Mouse (Mus musculus) limb, embryonic 14.5 days (tissue): Measurements from ENCODE around the gene Spata21. TPM values are rescaled to one million over a fixed set of nuclear protein-coding genes. Genes with fewer than 3 reads are reported as not detected.

Source experiments
- ATAC-seq: fragments of 200-750 bp; cut with Nextera tagmentation; 2 replicates; pipeline ENCODE4 v1.8.0; 2017; ENCODE audit warnings: low read depth, moderate number of reproducible peaks, moderate TSS enrichment; ENCODE audit not compliant: low FRiP score
- DNase-seq: peaks from one replicate; pipeline ENCODE4 v3.0.0-alpha.2; 2015; ENCODE audit warnings: low spot score
- H3K27ac ChIP-seq: fragments of 300-500 bp; sonication (generic); replicated peaks from 2 replicates; pipeline ENCODE4 v1.5.1; 2014; ENCODE audit warnings: low read depth, mild to moderate bottlenecking, low read length, moderate library complexity, mixed read lengths
- H3K27me3 ChIP-seq: fragments of 300-500 bp; sonication (generic); 2 replicates; pipeline ENCODE4 v1.6.1; 2014; ENCODE audit warnings: low read length, mixed read lengths; ENCODE audit not compliant: control insufficient read depth, insufficient read depth
- H3K36me3 ChIP-seq: fragments of 300-500 bp; sonication (generic); 2 replicates; pipeline ENCODE4 v1.6.1; 2014; ENCODE audit warnings: mild to moderate bottlenecking, low read length, moderate library complexity, mixed read lengths; ENCODE audit not compliant: control insufficient read depth, insufficient read depth
- H3K4me1 ChIP-seq: fragments of 300-500 bp; sonication (generic); 2 replicates; pipeline ENCODE4 v1.6.1; 2014; ENCODE audit warnings: antibody characterized with exemption, low read length, mixed read lengths; ENCODE audit not compliant: control insufficient read depth, insufficient read depth
- H3K4me2 ChIP-seq: fragments of 300-500 bp; sonication (generic); replicated peaks from 2 replicates; pipeline ENCODE4 v1.6.1; 2014; ENCODE audit warnings: low read depth, mild to moderate bottlenecking, low read length, moderate library complexity; ENCODE audit not compliant: severe bottlenecking
- H3K4me3 ChIP-seq: fragments of 300-500 bp; sonication (generic); replicated peaks from 2 replicates; pipeline ENCODE4 v1.5.1; 2014; ENCODE audit warnings: low read length
- H3K9ac ChIP-seq: fragments of 300-500 bp; sonication (generic); 2 replicates; pipeline ENCODE4 v1.6.1; 2014; ENCODE audit warnings: mild to moderate bottlenecking, low read depth, low read length, moderate library complexity; ENCODE audit not compliant: severe bottlenecking
- H3K9me3 ChIP-seq: fragments of 300-500 bp; sonication (generic); 2 replicates; pipeline ENCODE4 v1.6.1; 2016; ENCODE audit warnings: low read length; ENCODE audit not compliant: control insufficient read depth
- POLR2A ChIP-seq: fragments of 200-500 bp; IDR thresholded peaks from 2 replicates; pipeline ENCODE4 v1.8.0; 2012; ENCODE audit warnings: inconsistent platforms, mild to moderate bottlenecking, moderate library complexity, borderline replicate concordance; ENCODE audit not compliant: insufficient read depth, insufficient read length; ENCODE audit errors: extremely low read depth
- WGBS: fragments of 180-500 bp; shearing (Covaris S2); extraction: QIAGEN DNeasy Blood & Tissue Kit; methylation state at CpG from one replicate; pipeline ENCODE4 v1.1.7; 2014; 5-methylcytosine and 5-hydroxymethylcytosine counted together
- polyA plus RNA-seq, 2 experiments: library from polyadenylated mRNA; depleted of rRNA in 1 of 2; stranded (reverse) in 1 of 2; unstranded in 1 of 2; fragments of >200 nt; fragmentation: Nextera tagmentation in 1 of 2; extraction: Ambion mirVana in 1 of 2; gene quantifications; 2 replicates each; pipeline versions ENCODE4 v1.2.1 to v1.2.3; 2012 to 2014

Gene Spata21
- polyA plus RNA-seq, 2 experiments: 0.04 to 0.43 TPM

DNA sequence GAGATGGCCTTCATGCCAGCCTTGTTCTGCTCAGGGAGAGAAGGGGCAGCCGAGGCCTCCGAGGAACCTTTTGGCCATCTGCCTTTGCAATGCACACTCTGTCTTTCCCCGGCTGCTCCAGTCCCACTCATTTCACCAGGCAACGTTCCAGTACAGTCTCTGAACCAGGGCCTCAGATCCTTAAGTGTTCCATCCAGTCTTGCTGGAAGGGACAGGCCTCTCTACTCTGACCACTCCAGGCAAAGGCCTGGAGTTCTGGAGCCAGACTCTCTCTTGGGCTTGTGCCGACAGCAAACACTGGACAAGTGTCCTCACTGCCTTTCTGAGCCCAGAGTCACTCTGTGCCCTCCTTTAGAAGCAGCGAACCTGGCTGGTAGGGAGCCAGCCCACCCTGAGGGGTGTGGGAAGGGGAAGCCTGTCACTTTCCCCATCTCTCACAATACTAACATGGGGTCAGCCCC, 26.4 kb downstream of the Spata21 start:
- 90% methylated on average over 6 of the region's 6 CpGs for WGBS
- Histone ChIP-seq H3K4me2 (no peak overlapping the region), H3K9me3 (0 out of 2 replicates have a peak, but pooled peaks cover 8% of the 10 kb centered on the region), H3K4me1 (no peaks in the 10 kb centered on the region), H3K9ac (no peak overlapping the region), H3K36me3 (peaks cover 82% of the 10 kb centered on the region), H3K27ac (no peak overlapping the region), H3K4me3 (no peak overlapping the region), H3K27me3 (no peaks in the 10 kb centered on the region)
- DNase-seq (no peak), ATAC-seq (no peak)
- TF ChIP-seq POLR2A: no peak

DNA sequence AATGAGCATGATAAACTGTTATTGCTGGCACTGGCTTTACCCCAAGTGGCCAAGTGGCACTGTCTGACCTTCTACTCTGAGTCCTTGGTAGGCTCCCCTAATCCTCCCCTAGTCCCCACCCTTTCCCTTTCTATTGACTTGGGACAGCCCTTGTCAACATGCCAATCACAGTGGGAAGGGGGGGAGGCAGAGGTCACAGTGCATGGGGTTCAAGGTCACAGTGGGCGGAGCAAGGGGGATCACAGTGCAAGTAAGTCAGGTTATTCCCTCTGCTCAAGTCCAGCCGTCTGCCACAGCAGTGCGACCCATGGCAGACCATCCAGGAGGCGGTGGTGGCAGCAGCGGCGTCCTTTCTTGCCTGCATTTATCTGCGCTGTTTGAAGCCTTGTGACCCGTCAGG, 27.3 kb downstream of the Spata21 start:
- WGBS: 84% methylated on average over 8 of the region's 8 CpGs
- H3K9ac ChIP-seq: no peak overlapping the region

DNA sequence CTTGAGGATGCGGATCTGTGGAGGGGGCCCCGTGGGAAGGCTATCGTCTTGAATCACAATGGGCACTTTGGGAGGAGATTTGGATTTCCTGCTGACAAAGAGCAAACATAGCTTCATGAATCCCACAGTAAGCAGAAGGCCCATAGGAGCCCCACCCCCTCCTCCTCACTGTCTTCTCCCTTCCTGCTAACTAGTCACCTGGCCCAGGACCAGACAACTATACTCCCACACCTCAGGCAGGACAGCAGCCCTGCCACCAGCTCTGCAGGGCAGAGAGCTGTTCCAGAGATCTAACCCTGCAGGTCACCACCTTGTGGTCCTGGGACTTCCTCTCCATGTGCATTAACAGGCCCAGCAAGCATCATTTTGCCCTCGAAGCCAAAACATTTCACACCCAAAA, 30.6 kb downstream of the Spata21 start:
- H3K4me1 ChIP-seq: no peaks in the 10 kb centered on the region
- H3K27ac ChIP-seq: no peak overlapping the region
- TF ChIP-seq POLR2A: no peak
- WGBS: 77% methylated on average over 4 of the region's 4 CpGs
- ATAC-seq (no peak), DNase-seq (no peak)
- H3K9me3 ChIP-seq: no peaks in the 10 kb centered on the region
- H3K4me3 ChIP-seq: no peak overlapping the region
- no peaks in the 10 kb centered on the region for H3K27me3 ChIP-seq
- no peak overlapping the region for H3K9ac ChIP-seq
- H3K36me3 ChIP-seq: peaks cover 61% of the 10 kb centered on the region
- no peak overlapping the region for H3K4me2 ChIP-seq

More for the DNA sequence above, 27.3 kb downstream of the Spata21 start:
- no peak for DNase-seq
- Histone ChIP-seq H3K27ac (no peak overlapping the region), H3K9me3 (0 out of 2 replicates have a peak, but pooled peaks cover 5% of the 10 kb centered on the region), H3K27me3 (no peaks in the 10 kb centered on the region), H3K4me2 (no peak overlapping the region), H3K4me3 (no peak overlapping the region), H3K36me3 (peaks cover 82% of the 10 kb centered on the region), H3K4me1 (no peaks in the 10 kb centered on the region)
- ATAC-seq: no peak
- no peak for TF ChIP-seq POLR2A

DNA sequence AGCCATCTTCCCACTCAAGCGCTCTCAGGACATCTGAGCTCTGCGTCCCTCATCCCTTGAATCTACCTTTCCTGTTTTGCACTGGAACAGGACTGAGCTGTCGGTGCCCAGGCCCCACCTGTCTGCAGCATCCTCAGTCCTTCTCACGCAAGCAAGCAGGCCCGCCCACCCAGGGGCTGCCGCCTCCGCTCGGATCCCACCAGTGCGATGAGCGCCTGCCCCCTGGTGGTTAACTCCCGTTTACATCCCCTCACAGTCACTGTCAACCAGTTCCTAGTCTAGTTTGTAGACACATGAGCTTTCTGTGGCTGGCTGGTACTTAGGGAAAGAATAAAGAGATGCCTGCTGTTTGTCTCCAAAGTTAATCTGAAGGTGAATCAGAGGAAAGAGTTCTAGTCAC, 32.6 kb downstream of the Spata21 start:
- no peak overlapping the region for H3K4me2 ChIP-seq
- no peak overlapping the region for H3K4me3 ChIP-seq
- no peaks in the 10 kb centered on the region for H3K9me3 ChIP-seq
- TF ChIP-seq POLR2A: no peak
- no peak overlapping the region for H3K27ac ChIP-seq
- H3K36me3 ChIP-seq: peaks cover 44% of the 10 kb centered on the region
- WGBS: 32% methylated on average over 11 of the region's 11 CpGs
- no peak overlapping the region for H3K9ac ChIP-seq
- H3K4me1 ChIP-seq: no peaks in the 10 kb centered on the region
- DNase-seq: peak; percentile 43
- H3K27me3 ChIP-seq: no peaks in the 10 kb centered on the region
- ATAC-seq: no peak

DNA sequence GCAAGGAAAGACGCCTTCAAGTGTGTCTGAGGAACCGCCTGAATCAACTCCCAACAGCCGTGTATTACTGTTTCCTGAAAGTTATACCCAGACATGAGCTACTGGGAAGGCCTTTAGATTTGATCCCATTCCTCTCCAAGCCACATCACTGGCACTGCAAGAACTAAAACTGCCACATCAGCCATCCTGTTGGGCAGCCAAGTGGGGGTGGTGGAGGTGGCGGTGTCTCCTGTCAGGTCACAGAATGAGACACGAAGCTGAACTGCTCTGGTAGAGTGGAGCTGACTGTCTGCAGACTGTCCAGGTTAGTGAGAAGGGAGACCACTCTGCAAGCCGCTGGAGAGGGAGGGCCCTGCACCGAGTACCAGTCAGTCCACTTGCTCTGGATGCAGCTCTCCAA, 34.5 kb downstream of the Spata21 start:
- WGBS: 82% methylated on average over 7 of the region's 7 CpGs
- Histone ChIP-seq H3K4me3 (no peak overlapping the region), H3K4me2 (no peak overlapping the region), H3K9me3 (no peaks in the 10 kb centered on the region), H3K36me3 (peaks cover 32% of the 10 kb centered on the region), H3K27ac (no peak overlapping the region), H3K4me1 (no peaks in the 10 kb centered on the region), H3K27me3 (no peaks in the 10 kb centered on the region), H3K9ac (no peak overlapping the region)
- DNase-seq (no peak), ATAC-seq (no peak)
- TF ChIP-seq POLR2A: no peak

DNA sequence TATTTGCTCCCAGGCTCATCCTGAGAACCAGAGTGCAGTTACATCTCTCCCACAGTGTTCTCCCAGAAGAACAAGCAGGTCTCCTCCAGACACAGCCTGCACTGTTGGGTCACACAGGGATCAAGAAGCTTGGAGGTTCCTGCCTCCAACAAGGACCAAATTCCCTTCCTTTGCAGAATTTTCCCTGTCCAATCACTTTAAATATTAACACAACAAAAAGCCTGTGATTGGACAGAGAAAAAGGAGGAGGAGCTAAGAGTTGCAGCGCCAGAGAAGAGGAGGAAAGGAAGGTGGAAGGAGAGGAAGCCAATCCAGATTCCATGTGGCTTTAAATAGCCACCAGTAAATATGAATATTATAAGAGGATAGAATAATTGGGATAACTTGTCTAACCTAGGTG, 34.9 kb downstream of the Spata21 start:
- H3K4me1 ChIP-seq: no peaks in the 10 kb centered on the region
- no peak overlapping the region for H3K4me3 ChIP-seq
- H3K36me3 ChIP-seq: peaks cover 28% of the 10 kb centered on the region
- no peak overlapping the region for H3K27ac ChIP-seq
- no peak for DNase-seq
- H3K9ac ChIP-seq: no peak overlapping the region
- no peak overlapping the region for H3K4me2 ChIP-seq
- H3K9me3 ChIP-seq: no peaks in the 10 kb centered on the region
- H3K27me3 ChIP-seq: no peaks in the 10 kb centered on the region
- no peak for TF ChIP-seq POLR2A
- WGBS: 34% methylated on average over 1 of the region's 1 CpGs
- ATAC-seq: no peak
